Mouse (Mus musculus) kidney, adult 2 months (tissue): ENCODE measurements at regions not wholly inside any gene's neighbourhood (a gene's known extent, or its start where the extent isn't known, plus 50 kb on each side); places are given as distances from the start of the nearest gene placed in this dataset.

Source experiments
- CTCF ChIP-seq: fragments of 200-500 bp; conservative IDR thresholded peaks from 2 replicates; pipeline ENCODE4 v1.5.1; 2011; ENCODE audit warnings: low read depth, mild to moderate bottlenecking, control low read depth, low read length, moderate library complexity, mixed read lengths; ENCODE audit not compliant: insufficient read depth, insufficient read length
- POLR2A ChIP-seq: fragments of 200-500 bp; IDR thresholded peaks from one replicate; pipeline ENCODE4 v1.6.1; 2011; ENCODE audit warnings: low read depth, low read length, control low read depth

DNA sequence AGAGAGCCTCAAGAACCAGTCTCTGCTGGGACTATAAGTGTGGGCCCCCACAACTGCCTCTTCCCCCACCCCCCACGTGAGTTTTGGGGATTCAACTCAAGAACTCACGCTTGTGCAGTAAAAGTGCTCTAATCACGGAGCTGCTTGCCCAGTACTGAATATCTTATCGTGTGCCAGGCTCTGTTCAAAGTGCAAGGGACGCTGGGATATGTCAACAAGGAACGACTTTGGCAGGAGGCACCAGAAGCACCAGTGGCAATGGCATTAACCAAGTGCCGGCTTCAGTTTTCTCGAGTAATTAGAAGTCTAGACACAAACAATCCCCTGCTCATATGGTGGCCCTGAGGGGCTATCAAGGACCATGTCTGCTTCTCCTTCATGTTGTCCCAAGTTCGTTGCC lies 106.0 kb upstream of the Magi1 start:
- no peak for TF ChIP-seq CTCF
- no peak for TF ChIP-seq POLR2A
